In the genomic region with DNA sequence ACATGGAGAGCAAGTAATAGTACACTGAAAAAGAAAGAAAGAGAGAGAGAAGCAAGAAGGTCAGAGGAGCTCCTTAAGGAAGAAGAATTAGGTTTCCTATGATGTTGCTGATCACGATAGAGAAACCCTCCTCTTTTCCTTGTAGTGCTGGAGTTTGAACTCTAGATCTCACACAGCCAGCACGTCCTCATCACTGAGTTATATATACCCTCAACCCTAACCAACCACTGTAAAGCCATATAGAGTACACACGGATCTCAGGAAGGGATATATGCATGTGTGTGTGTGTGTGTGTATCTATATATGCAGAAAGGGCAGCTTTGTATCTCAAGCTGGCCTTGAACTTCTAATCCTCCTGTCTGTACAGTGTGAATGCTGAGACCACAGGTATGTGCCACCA, we compare ENCODE assay signal across 21 mouse cellular contexts. TPM values are rescaled to one million over a fixed set of nuclear protein-coding genes. Genes with fewer than 3 reads are reported as not detected.
A peak's percentile ranks its signal among the peaks of the same experiment; 100 is the strongest.
DNase-seq lines count a peak whose midpoint lies in the region; ATAC-seq and TF ChIP-seq lines count a peak whose summit lies in the region.
"Had no signal": no experiment of that assay in that cellular context is flagged by ENCODE, and none has a peak within 500 bp of the region (broad histone marks: within the 10 kb centered on the region; RNA-seq: fewer than 3 reads in every experiment).

No protein-coding gene starts in this region.

- TF ChIP-seq CTCF in intestine, postnatal 0 days (IDR thresholded peaks at IDR 0.05; ENCODE audit: low read depth) = no peak
- no peak for TF ChIP-seq CTCF in stomach, postnatal 0 days (IDR thresholded peaks at IDR 0.05; ENCODE audit: low read depth)

- H3K9ac ChIP-seq in intestine, embryonic 15.5 days = no peak overlapping the region
- no peak overlapping the region for H3K9ac ChIP-seq in intestine, postnatal 0 days (ENCODE audit: low read depth, low read length)
- H3K9ac ChIP-seq in stomach, postnatal 0 days (ENCODE audit: low read length) = no peak overlapping the region
- H3K9ac ChIP-seq: embryonic facial prominence, embryonic 12.5 days; forebrain, embryonic 13.5 days; forebrain, embryonic 15.5 days; forebrain, postnatal 0 days had no signal

- H3K9me3 ChIP-seq in intestine, embryonic 15.5 days = no peaks in the 10 kb centered on the region
- H3K9me3 ChIP-seq in intestine, postnatal 0 days (ENCODE audit: control insufficient read depth) = no peaks in the 10 kb centered on the region
- H3K9me3 ChIP-seq in stomach, postnatal 0 days (ENCODE audit: control insufficient read depth, low read length) = no peaks in the 10 kb centered on the region
- H3K9me3 ChIP-seq: embryonic facial prominence, embryonic 10.5 days; embryonic facial prominence, embryonic 12.5 days; forebrain, embryonic 13.5 days; forebrain, embryonic 15.5 days; G1E had no signal

- peak; percentile 79 for ATAC-seq in intestine, embryonic 15.5 days
- peak; percentile 76 for ATAC-seq in intestine, postnatal 0 days
- no peak for ATAC-seq in stomach, postnatal 0 days (ENCODE audit: low FRiP score, low TSS enrichment)
- ATAC-seq: forebrain, embryonic 13.5 days; forebrain, embryonic 15.5 days; forebrain, postnatal 0 days; Patski had no signal

- 72% methylated on average over 3 of the region's 3 CpGs for WGBS in intestine, embryonic 15.5 days
- WGBS in intestine, postnatal 0 days = 45% methylated on average over 3 of the region's 3 CpGs
- whole genome bisulfite sequencing in stomach, postnatal 0 days = 86% methylated on average over 3 of the region's 3 CpGs

- peaks cover 10% of the 10 kb centered on the region; the same call in 1 of the 2 replicates for H3K4me1 ChIP-seq in intestine, embryonic 15.5 days (replicated peaks)
- no peaks in the 10 kb centered on the region for H3K4me1 ChIP-seq in intestine, postnatal 0 days (replicated peaks; ENCODE audit: control insufficient read depth, insufficient read depth, low read length)
- no peaks in the 10 kb centered on the region for H3K4me1 ChIP-seq in stomach, postnatal 0 days (replicated peaks; ENCODE audit: control insufficient read depth, insufficient read depth)

- H3K4me2 ChIP-seq in intestine, embryonic 15.5 days (replicated peaks) = no peak overlapping the region
- H3K4me2 ChIP-seq in intestine, postnatal 0 days (replicated peaks; ENCODE audit: low read depth) = no peak overlapping the region
- no peak overlapping the region for H3K4me2 ChIP-seq in stomach, postnatal 0 days (replicated peaks; ENCODE audit: low read depth)
- H3K4me2 ChIP-seq: embryonic facial prominence, embryonic 12.5 days; forebrain, embryonic 13.5 days; forebrain, embryonic 15.5 days had no signal

- DNase-seq in stomach, postnatal 0 days (ENCODE audit: low spot score) = no peak
- DNase-seq in layer of hippocampus, adult 8-10 months (ENCODE audit: low spot score in 2 of 2) = no peak
- no peak for DNase-seq in adrenal gland, postnatal 36 days
- DNase-seq: adrenal gland, adult 8-10 months; adrenal gland, postnatal 25 days; B cell, adult 2 months; cerebellum, adult 11-12 months; cerebellum, adult 2 months; cerebellum, adult 9-10 months; cerebellum, postnatal 10 days; cerebellum, postnatal 25 days; forebrain, postnatal 0 days had no signal

- no peak overlapping the region for H3K4me3 ChIP-seq in intestine, embryonic 15.5 days (replicated peaks)
- H3K4me3 ChIP-seq in intestine, postnatal 0 days (ENCODE audit: low read depth, low read length) = no peak overlapping the region
- H3K4me3 ChIP-seq in stomach, postnatal 0 days (ENCODE audit: low read depth, low read length) = no peak overlapping the region
- H3K4me3 ChIP-seq: embryonic facial prominence, embryonic 10.5 days; embryonic facial prominence, embryonic 12.5 days; forebrain, embryonic 13.5 days; forebrain, embryonic 15.5 days had no signal

- no peaks in the 10 kb centered on the region for H3K36me3 ChIP-seq in intestine, embryonic 15.5 days
- 0 out of 2 replicates have a peak, but pooled peaks cover 3% of the 10 kb centered on the region for H3K36me3 ChIP-seq in intestine, postnatal 0 days (ENCODE audit: control insufficient read depth, insufficient read depth)
- no peaks in the 10 kb centered on the region for H3K36me3 ChIP-seq in stomach, postnatal 0 days (ENCODE audit: control insufficient read depth, insufficient read depth, low read length)
- H3K36me3 ChIP-seq: forebrain, embryonic 15.5 days had no signal

- no peaks in the 10 kb centered on the region for H3K27me3 ChIP-seq in intestine, embryonic 15.5 days (replicated peaks)
- H3K27me3 ChIP-seq in intestine, postnatal 0 days (replicated peaks; ENCODE audit: control insufficient read depth, insufficient read depth, low read length) = no peaks in the 10 kb centered on the region
- no peaks in the 10 kb centered on the region for H3K27me3 ChIP-seq in stomach, postnatal 0 days (ENCODE audit: control insufficient read depth, insufficient read depth, low read length)
- H3K27me3 ChIP-seq: CH12.LX; embryonic facial prominence, embryonic 12.5 days; forebrain, embryonic 13.5 days; forebrain, embryonic 15.5 days; Patski had no signal

- H3K27ac ChIP-seq in intestine, embryonic 15.5 days = no peak overlapping the region
- H3K27ac ChIP-seq in intestine, postnatal 0 days (ENCODE audit: low read depth, low read length) = 0 out of 2 replicates have a peak overlapping the region, but pooled peaks have one; percentile 1
- H3K27ac ChIP-seq in stomach, postnatal 0 days (replicated peaks) = 0 out of 2 replicates have a peak overlapping the region, but pooled peaks have one; percentile 35
- H3K27ac ChIP-seq: embryonic facial prominence, embryonic 10.5 days; embryonic facial prominence, embryonic 12.5 days; forebrain, embryonic 13.5 days; forebrain, embryonic 15.5 days had no signal

- no peak for TF ChIP-seq EP300 in stomach, postnatal 0 days (optimal IDR thresholded peaks at IDR 0.05)

RNA-seq across cellular contexts. Expression of gene Cisd2, which starts 6.5 kb away (rescaled TPM):
- polyA plus RNA-seq in intestine, embryonic 15.5 days (2015; fragmentation: Nextera tagmentation; extraction: Ambion mirVana) = 61.9 and 62.9 TPM in 2 replicates
- polyA plus RNA-seq in intestine, postnatal 0 days (2015; fragmentation: Nextera tagmentation; extraction: Ambion mirVana) = 41.6 and 44.3 TPM in 2 replicates
- 34.2 and 35.5 TPM in 2 replicates for polyA plus RNA-seq in stomach, postnatal 0 days (2015; fragmentation: Nextera tagmentation; extraction: Ambion mirVana)
- 10 to 100 TPM; 34.3 to 36.5 (median 35.5) TPM for total RNA-seq in layer of hippocampus, adult 8-10 months (2022)
- 10 to 100 TPM; 26.9 to 37.7 TPM for total RNA-seq in adrenal gland, postnatal 36 days (2021)

RNA-seq across cellular contexts. Expression of gene Ube2d3, which starts 20.7 kb away (rescaled TPM):
- 483 and 535 TPM in 2 replicates for polyA plus RNA-seq in intestine, embryonic 15.5 days (2015; fragmentation: Nextera tagmentation; extraction: Ambion mirVana)
- 383 and 404 TPM in 2 replicates for polyA plus RNA-seq in intestine, postnatal 0 days (2015; fragmentation: Nextera tagmentation; extraction: Ambion mirVana)
- polyA plus RNA-seq in stomach, postnatal 0 days (2015; fragmentation: Nextera tagmentation; extraction: Ambion mirVana) = 420 and 430 TPM in 2 replicates
- 100 to 1,000 TPM; 227 to 254 (median 239) TPM for total RNA-seq in layer of hippocampus, adult 8-10 months (2022)
- total RNA-seq in adrenal gland, postnatal 36 days (2021) = 100 to 1,000 TPM; 409 to 423 TPM
